Mouse (Mus musculus) lung, postnatal 0 days (tissue): ENCODE data around the gene Thpo.

Source experiments
- CTCF ChIP-seq: IDR thresholded peaks from 2 replicates; pipeline ENCODE4 v1.5.1; 2016; ENCODE audit warnings: antibody characterized with exemption, mild to moderate bottlenecking
- EP300 ChIP-seq: IDR thresholded peaks from 2 replicates; pipeline ENCODE4 v1.6.1; 2016; ENCODE audit warnings: antibody characterized with exemption, mild to moderate bottlenecking, control low read depth

GRCm38 (mm10) chr16:20779846-20780245 lies 45.5 kb upstream of the Thpo start:
- TF ChIP-seq CTCF: no peak
- no peak for TF ChIP-seq EP300
